Mouse (Mus musculus): ENCODE data around the gene Nfia. TPM values are rescaled to one million over a fixed set of nuclear protein-coding genes. Genes with fewer than 3 reads are reported as not detected.

Nfia gene
- total RNA-seq, 2 experiments from 2014 or later, result 196 to 199 TPM

- intact Hi-C loops (cut with DNase I), result no loop called here
- DNase-seq, result no peak
These were observed 200.5 kb downstream of the Nfia start for GRCm38 (mm10) chr4:97973064-97973463.

- intact Hi-C loops (cut with DNase I), result no loop called here
- no peak for DNase-seq
These were observed 201.5 kb downstream of the Nfia start for GRCm38 (mm10) chr4:97974037-97974436.

GRCm38 (mm10) chr4:97976891-97977290, 204.4 kb downstream of the Nfia start:
- intact Hi-C loops (cut with DNase I), result no loop called here
- DNase-seq, result no peak

- intact Hi-C loops (cut with DNase I), result no loop called here
- no peak for DNase-seq
These were observed 211.8 kb downstream of the Nfia start for GRCm38 (mm10) chr4:97984361-97984760.

- no peak for DNase-seq
- intact Hi-C loops (cut with DNase I), result no loop called here
These were observed 213.7 kb downstream of the Nfia start for GRCm38 (mm10) chr4:97986056-97986734.

GRCm38 (mm10) chr4:97986735-97987075, 214.2 kb downstream of the Nfia start:
- intact Hi-C loops (cut with DNase I), result no loop called here

GRCm38 (mm10) chr4:97988703-97989102, 216.2 kb downstream of the Nfia start:
- no peak for DNase-seq
- intact Hi-C loops (cut with DNase I), result no loop called here

More at GRCm38 (mm10) chr4:97986735-97987075, 214.2 kb downstream of the Nfia start:
- no peak for DNase-seq

GRCm38 (mm10) chr4:97990431-97990830, 217.9 kb downstream of the Nfia start:
- peak; percentile 61 to 69 for DNase-seq
- intact Hi-C loops (cut with DNase I), result loop anchor here (5.0 kb wide), 1 partner anchor 118 kb away; no protein-coding TSS in a partner anchor

- intact Hi-C loops (cut with DNase I), result loop anchor here (5.0 kb wide), 1 partner anchor 119 kb away; no protein-coding TSS in a partner anchor
- no peak for DNase-seq
These were observed 218.9 kb downstream of the Nfia start for GRCm38 (mm10) chr4:97991395-97991794.

GRCm38 (mm10) chr4:97991880-97992279, 219.3 kb downstream of the Nfia start:
- intact Hi-C loops (cut with DNase I), result loop anchor here (5.0 kb wide), 1 partner anchor 120 kb away; no protein-coding TSS in a partner anchor
- DNase-seq, result no peak

GRCm38 (mm10) chr4:97995911-97996712, 223.6 kb downstream of the Nfia start:
- intact Hi-C loops (cut with DNase I), result no loop called here
- no peak for DNase-seq

GRCm38 (mm10) chr4:97997151-97997817, 224.8 kb downstream of the Nfia start:
- intact Hi-C loops (cut with DNase I), result no loop called here
- no peak for DNase-seq

GRCm38 (mm10) chr4:98002206-98002605, 229.7 kb downstream of the Nfia start:
- DNase-seq, result no peak
- intact Hi-C loops (cut with DNase I), result loop anchor here (2.0 to 5.0 kb wide), 5 partner anchors 80 to 320 kb away; partner anchors contain the start of gene E130114P18Rik

GRCm38 (mm10) chr4:98003323-98004107, 231.0 kb downstream of the Nfia start:
- peak; percentile 56 to 58 for DNase-seq
- intact Hi-C loops (cut with DNase I), result loop anchor here (2.0 to 5.0 kb wide), 5 partner anchors 81 to 319 kb away; partner anchors contain the start of gene E130114P18Rik

GRCm38 (mm10) chr4:98004108-98004625, 231.6 kb downstream of the Nfia start:
- intact Hi-C loops (cut with DNase I), result loop anchor here (5.0 kb wide), 2 partner anchors 82 to 318 kb away; no protein-coding TSS in a partner anchor
- DNase-seq, result peak; percentile 77 to 82

- intact Hi-C loops (cut with DNase I), result loop anchor here (5.0 kb wide), 2 partner anchors 83 to 317 kb away; no protein-coding TSS in a partner anchor
These were observed 232.5 kb downstream of the Nfia start for GRCm38 (mm10) chr4:98004986-98005385.

GRCm38 (mm10) chr4:98008814-98009368, 236.4 kb downstream of the Nfia start:
- intact Hi-C loops (cut with DNase I), result no loop called here
- DNase-seq, result peak in 1 of 2 experiments; percentile 16

More at GRCm38 (mm10) chr4:98004986-98005385, 232.5 kb downstream of the Nfia start:
- DNase-seq, result no peak

GRCm38 (mm10) chr4:98009966-98010365, 237.4 kb downstream of the Nfia start:
- intact Hi-C loops (cut with DNase I), result no loop called here
- DNase-seq, result no peak

GRCm38 (mm10) chr4:98019811-98020210, 247.3 kb downstream of the Nfia start:
- intact Hi-C loops (cut with DNase I), result no loop called here
- DNase-seq, result no peak
